Mouse (Mus musculus): ENCODE data around the gene Gm17359.

Gene Gm17359

DNA sequence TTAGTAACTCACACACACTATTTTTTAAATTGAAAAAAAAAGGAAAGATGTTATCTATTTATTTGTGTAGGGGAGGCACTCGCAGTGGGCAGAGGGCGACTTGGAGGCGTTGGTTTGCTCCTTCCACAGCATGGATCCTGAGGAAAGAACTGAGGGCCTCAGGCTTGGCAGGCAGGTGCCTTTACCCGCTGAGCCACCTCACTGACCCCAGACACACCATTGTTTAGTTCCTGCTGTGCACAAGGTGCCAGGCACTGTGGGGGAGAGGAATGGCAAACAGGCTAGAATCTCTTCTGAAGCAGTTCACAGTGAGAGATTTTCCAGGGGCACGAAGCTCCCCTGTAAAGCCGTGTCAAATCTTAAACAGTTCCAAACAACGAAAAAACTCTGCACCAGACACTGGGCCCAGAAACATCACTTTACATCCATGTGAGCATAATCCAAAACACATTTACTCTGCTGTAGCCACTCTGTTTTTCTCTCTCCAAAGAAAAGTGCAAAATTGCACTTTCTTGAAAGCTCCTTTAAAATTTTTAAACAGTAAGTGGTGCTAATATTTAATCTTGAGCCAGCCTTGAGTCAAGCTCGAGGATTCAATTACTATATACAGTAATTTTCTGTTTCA, 6.7 kb upstream of the Gm17359 start:
- TF ChIP-seq GATA4 (IDR thresholded peaks at IDR 0.05; ENCODE audit: insufficient replicate concordance, low read length) = no peak

DNA sequence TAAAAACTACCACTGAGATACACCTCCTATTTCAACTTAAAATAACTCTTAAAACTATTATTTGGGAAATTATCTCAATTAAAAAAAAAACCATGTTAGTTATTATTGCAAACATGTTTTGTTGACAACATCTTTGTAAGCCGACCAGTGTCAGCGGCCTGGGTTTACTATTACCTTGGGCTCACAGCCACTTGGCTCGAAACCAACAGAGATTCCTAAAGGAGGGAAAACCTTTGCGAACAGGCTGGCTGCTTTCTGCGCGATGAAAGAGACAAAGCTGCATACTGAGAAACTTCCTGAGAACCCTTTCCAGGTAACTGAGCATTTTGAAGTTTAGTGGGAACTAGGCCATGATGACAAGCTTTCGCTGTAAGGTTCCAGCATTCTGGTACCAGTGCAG, 3.4 kb upstream of the Gm17359 start:
- no peak for TF ChIP-seq GATA4 (IDR thresholded peaks at IDR 0.05; ENCODE audit: insufficient replicate concordance, low read length)

DNA sequence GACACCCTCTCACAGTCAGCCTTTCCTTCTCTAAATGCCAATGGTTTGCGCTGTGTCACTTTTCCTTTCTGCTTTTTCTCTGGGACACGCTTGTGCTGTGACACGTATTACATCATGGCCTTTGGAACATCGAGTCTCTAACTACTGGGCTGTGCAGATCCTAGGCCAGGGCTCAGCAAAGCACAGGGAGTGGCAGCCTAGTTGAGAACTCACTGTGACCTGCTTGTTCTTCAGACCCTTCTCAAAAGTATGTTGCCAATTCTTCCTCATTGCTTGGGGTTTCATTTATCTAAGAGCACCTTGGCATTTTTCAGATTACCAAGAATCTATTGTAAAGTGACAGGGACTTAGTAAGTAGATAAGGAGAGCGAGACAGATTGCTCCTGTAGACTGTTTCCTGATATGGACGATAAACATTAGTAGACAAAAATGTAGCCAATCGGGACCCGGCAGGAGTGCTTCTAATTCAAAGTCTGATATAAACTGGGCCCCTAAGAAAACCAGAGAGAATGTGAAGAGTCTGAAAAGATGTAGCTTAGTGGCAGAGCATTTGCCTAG, 2.7 kb upstream of the Gm17359 start:
- no peak for TF ChIP-seq GATA4 (IDR thresholded peaks at IDR 0.05; ENCODE audit: insufficient replicate concordance, low read length)

DNA sequence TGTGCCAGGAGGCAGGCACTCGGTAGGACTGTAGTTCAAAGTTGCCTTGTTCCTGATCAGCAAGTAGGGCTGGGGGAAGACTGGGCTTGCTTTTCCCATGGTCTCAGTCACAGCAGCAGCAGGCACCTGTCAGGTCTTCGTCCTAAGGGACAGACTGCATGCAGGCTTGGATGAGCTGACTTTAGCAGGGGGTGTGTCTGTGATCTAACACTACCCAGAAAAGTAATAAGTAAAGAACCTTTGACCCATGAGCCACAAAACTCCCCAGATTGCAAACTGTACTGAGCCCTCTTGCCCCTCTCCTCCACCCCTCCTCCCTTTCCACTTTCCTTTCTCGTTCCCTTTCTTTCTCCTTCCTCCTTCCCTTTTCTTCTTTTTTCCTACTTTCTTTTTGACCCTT, 4.3 kb downstream of the Gm17359 start:
- TF ChIP-seq GATA4 (IDR thresholded peaks at IDR 0.05; ENCODE audit: insufficient replicate concordance, low read length) = no peak

DNA sequence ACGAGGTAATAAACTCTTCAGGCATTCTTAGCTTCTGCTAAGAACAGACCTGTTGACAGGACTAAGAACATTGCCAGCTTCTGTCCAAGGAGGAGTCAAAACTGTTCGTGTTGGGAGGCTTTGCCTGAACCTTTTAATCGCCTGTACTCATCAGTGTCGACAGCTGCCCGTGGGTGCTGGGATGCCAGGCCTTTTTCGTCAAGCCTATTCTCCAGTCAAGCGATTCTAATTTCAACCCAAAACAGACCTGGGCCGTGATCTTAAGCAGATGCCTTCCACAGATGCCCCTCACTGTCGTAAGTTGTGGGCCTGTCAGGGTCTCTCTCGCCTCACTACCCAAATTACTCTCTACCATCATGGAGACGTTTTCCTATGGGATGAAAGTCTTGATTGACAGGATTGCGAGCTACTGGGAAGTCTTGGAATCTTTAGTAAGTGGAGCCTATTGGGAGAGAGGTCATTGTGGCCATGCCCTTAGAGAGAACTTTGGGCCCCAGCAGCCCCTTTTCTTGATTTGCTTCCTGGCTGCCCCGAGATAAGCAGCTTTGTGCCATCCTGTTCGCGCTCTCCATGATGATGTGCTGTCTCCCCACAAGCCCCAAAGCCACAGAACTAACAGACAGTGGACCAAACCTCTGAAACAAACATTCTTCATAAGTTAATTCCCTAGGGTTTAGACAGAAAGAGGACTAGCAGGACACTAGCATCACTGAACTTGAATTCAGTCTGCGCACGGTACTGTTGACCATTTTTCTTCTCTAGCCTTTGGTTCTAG, 6.7 kb downstream of the Gm17359 start:
- no peak for TF ChIP-seq GATA4 (IDR thresholded peaks at IDR 0.05; ENCODE audit: insufficient replicate concordance, low read length)

DNA sequence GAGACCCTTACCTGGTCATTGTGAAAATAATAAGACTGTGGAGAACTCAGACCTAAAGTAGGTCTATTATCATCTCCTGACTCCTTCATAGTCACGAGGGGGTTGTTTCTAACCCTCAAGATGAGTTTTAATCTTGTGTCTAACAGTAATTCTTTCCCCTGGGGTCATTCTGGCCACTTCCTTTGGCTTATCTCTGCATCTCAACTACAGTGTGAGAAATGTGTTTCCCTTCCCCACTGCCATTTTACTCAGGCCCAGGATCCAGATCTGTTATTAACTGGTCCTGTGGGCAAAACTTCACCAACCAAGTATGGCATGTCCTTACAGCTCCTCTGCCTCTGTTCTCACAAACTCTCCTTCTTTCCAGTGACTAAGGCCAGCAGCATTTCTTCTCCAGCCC, 12.8 kb downstream of the Gm17359 start:
- no peak for TF ChIP-seq GATA4 (IDR thresholded peaks at IDR 0.05; ENCODE audit: insufficient replicate concordance, low read length)

DNA sequence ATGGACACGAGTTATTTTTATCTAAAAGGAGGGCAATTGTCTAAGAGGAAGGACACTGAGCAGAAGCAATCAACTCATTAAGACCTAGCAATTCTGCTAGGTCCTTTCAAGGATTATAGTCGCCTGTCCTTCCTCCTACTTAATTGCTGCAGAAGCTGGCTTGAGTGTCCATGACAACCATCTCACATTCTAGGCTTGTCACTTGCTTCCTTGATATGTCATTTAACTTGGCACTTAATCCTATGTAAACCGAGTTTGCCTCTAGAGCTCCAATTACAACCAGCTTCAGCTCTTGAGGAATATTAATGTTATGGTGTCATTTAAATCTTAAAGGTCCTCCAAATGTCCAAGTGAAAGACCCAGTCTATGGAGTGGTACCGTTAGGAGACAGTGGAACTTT, 22.3 kb downstream of the Gm17359 start:
- TF ChIP-seq GATA4 (IDR thresholded peaks at IDR 0.05; ENCODE audit: insufficient replicate concordance, low read length) = no peak

DNA sequence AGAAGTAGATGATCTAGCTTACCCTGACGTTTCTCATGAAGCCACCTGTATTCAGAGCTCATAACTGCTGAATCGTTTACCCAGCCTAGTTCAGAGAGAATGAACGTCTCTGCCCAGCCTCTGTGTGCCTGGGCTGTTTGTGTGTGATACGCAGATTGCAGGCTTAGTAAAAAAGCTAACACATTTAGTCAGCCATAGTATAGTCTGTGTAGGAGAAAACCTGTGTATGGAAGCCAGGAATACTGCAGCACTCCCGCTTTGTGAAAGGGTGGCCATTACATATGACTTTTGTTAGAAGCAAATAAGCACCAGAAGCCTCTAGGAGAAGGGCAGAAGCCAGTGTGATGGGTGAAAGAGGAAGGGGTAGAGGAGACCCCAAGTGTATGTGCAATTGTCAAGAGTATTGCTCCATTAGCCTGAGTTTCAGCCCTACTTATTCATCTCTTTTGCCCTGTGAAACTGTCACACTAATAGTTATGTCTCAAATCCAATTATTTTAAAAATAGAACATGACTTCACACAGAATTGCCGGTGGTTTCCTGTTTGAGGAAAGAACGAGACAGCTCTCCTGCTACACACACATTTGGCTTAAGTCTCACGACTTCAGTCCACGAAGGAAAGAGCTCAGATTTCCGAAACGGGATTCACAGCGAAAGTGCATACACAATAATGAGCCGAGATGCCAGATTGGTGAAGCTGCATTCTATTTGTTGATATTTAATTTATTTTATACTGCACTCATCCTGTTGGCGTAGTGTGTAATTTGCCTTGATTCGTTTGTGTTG, 24.0 kb downstream of the Gm17359 start:
- TF ChIP-seq GATA4 (IDR thresholded peaks at IDR 0.05; ENCODE audit: insufficient replicate concordance, low read length) = no peak

DNA sequence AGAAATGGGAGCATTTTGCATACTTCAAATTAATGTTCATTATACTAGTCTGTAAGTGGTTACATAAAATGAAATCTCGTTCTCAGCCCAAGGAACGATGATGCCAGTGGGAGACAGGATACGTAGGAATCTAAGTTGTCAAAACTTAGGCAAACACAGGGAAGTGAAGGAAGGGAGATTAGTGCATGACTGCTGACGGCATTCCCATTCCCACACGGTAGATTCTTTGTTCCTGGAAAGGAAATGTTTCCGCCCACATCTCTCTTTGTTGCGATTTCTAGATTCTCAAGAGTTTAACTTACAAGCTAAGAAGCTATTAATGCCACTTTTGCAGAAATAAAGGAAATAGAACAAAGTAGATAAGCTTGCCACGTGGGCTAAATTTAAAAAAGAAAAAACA, 29.6 kb downstream of the Gm17359 start:
- TF ChIP-seq GATA4 (IDR thresholded peaks at IDR 0.05; ENCODE audit: insufficient replicate concordance, low read length) = peak; percentile 82; the same call in 1 of the 2 replicates

DNA sequence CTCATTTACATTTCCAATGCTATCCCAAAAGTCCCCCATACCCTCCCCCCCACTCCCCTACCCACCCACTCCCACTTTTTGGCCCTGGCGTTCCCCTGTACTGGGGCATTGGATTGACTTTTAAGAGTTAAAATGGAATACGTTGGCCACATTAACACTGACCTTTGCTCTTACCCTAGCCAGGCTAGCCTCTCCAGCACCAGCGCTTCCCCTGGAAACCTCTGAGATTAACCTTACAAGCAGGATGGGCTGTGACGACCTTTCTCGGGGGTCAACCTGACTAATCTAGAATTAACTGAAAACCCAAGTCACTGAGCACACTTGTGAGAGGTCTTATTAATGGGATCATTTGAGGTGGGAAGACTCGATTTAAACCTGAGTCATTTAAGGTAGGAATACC, 31.8 kb downstream of the Gm17359 start:
- no peak for TF ChIP-seq GATA4 (IDR thresholded peaks at IDR 0.05; ENCODE audit: insufficient replicate concordance, low read length)

DNA sequence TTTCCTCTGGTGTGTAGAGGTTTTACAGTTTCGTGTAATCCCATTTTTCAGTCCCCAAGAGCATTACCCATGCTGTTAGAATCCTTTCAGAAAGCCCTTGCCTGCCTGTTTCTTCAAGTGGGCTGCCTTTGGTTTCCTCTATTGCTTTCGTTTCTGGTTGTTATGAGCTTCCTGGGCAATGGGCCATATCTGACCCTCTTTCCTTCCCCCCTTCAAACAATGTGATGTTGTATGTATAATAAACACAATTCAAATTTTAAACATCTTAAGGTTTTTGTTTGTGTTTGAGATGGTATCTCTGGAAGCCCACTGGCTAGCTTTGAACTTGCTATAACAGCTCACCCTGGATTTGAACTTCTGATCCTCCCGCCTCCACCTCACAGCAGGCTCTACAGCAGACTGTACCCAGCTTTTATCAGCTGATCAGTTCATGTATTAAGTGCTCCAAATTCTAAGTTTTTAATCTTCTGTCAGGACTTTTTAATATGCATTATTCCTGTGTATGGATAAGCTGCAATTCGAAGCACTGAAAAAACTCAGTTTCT, 34.0 kb downstream of the Gm17359 start:
- TF ChIP-seq GATA4 (IDR thresholded peaks at IDR 0.05; ENCODE audit: insufficient replicate concordance, low read length) = no peak

DNA sequence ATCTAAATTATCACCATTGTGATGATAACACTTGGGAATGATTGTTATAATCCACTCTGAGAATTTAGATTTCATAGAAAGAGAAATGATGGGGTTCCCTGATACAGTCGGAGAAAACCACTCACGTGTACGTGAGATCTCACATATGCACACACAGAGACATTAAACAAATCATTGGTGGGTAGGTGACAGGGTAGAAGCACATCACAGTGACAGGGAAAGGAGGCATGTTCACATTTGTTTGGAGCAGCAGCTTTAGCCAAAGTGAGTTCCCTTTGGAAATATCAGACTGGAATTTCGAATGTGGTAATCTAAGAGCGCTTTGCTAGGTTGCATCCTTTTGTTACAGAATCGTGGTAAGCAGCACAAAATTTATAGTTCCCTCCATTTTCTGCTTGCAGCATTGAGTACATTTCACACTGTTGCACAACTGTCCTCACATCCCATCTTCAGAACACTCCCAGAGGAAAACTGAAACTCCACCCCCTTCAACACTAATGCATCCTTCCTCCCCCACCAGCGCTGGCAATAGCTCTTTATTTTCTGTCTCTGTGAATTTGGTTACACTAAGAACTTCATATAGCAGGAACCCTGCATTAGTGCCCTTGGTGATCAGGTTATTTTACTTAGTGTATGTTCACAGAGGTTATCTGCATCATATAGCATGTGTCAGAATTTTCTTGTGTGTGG, 35.2 kb downstream of the Gm17359 start:
- TF ChIP-seq GATA4 (IDR thresholded peaks at IDR 0.05; ENCODE audit: insufficient replicate concordance, low read length) = no peak

DNA sequence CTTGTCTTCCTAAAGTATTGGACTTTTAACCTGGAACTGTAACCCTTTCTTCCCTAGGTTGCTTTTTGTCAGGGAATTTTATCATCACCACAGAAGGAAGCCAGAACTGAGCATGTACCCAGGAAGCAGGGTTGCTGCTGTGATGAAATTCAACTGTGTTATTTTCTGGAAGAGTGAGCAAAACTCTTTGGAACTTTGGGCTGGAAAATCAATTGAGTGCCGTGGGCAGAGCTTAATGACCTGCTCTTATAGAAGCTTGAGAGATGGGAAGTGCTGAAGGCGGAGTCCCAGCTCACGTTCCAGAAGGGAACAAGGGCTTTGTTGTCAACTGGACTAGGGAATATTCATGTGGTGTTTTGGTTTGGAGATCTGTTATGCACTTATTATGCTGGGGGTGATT, 37.5 kb downstream of the Gm17359 start:
- TF ChIP-seq GATA4 (IDR thresholded peaks at IDR 0.05; ENCODE audit: insufficient replicate concordance, low read length) = no peak

DNA sequence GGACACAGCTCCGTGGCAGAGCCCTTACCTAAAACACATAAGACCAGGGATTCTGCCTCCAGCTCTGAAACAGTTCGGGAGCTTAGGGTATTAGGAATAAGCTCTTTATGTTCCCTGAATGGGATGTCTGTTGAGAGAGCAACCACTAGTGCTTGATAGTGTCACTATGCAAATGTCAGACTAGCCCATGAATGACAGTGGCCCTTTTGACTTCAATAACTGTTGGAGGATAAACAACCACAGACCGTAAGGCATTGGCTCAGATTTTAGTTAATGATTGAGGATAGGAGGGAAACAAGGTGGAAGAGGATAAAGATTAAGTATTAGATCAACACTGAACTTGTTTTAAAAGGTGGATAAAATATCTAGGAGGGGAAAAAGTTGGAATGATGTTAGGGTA, 41.6 kb downstream of the Gm17359 start:
- TF ChIP-seq GATA4 (IDR thresholded peaks at IDR 0.05; ENCODE audit: insufficient replicate concordance, low read length) = no peak

Data from liver, adult (tissue).